Mouse (Mus musculus): ENCODE measurements around the gene Adgre5. TPM values are rescaled to one million over a fixed set of nuclear protein-coding genes. Genes with fewer than 3 reads are reported as not detected.

The Adgre5 gene
- total and polyA plus RNA-seq, 2 experiments from 2014 or later, result 35.8 to 46.4 TPM

GRCm38 (mm10) chr8:83681099-83681498 is 60.0 kb downstream of the Adgre5 start:
- TF ChIP-seq EP300 (IDR thresholded peaks at IDR 0.05; ENCODE audit: low read depth) (no peak), CTCF (IDR thresholded peaks at IDR 0.05; ENCODE audit: low read depth) (no peak)
- Histone ChIP-seq H3K36me3 (replicated peaks; ENCODE audit: control insufficient read depth, insufficient read depth, low read length) (peaks cover 82% of the 10 kb centered on the region), H3K27me3 (ENCODE audit: control insufficient read depth, insufficient read depth, low read length) (no peaks in the 10 kb centered on the region), H3K4me2 (ENCODE audit: low read depth, low read length) (no peak overlapping the region), H3K9me3 (replicated peaks; ENCODE audit: control insufficient read depth, low read length) (no peaks in the 10 kb centered on the region), H3K4me1 (ENCODE audit: control insufficient read depth, insufficient read depth) (no peaks in the 10 kb centered on the region; the same call in 1 of the 2 replicates), H3K9ac (replicated peaks; ENCODE audit: low read depth, low read length) (no peak overlapping the region), H3K4me3 (ENCODE audit: low read depth, low read length) (no peak overlapping the region), H3K27ac (ENCODE audit: low read depth) (no peak overlapping the region; the same call in 1 of the 2 replicates)
- DNase-seq (ENCODE audit: low spot score) (no peak), ATAC-seq (ENCODE audit: insufficient read depth, low read depth) (peak; percentile 39; the same call in 1 of the 2 replicates)
- 30% methylated on average over 6 of the region's 6 CpGs for WGBS

- Histone ChIP-seq H3K9me3 (replicated peaks; ENCODE audit: control insufficient read depth, low read length) (no peaks in the 10 kb centered on the region), H3K27me3 (ENCODE audit: control insufficient read depth, insufficient read depth, low read length) (no peaks in the 10 kb centered on the region), H3K4me1 (ENCODE audit: control insufficient read depth, insufficient read depth) (no peaks in the 10 kb centered on the region; the same call in 1 of the 2 replicates), H3K9ac (replicated peaks; ENCODE audit: low read depth, low read length) (no peak overlapping the region), H3K4me2 (ENCODE audit: low read depth, low read length) (no peak overlapping the region), H3K4me3 (ENCODE audit: low read depth, low read length) (no peak overlapping the region), H3K36me3 (replicated peaks; ENCODE audit: control insufficient read depth, insufficient read depth, low read length) (peaks cover 81% of the 10 kb centered on the region), H3K27ac (ENCODE audit: low read depth) (no peak overlapping the region; the same call in 1 of the 2 replicates)
- DNase-seq (ENCODE audit: low spot score) (no peak), ATAC-seq (ENCODE audit: insufficient read depth, low read depth) (no peak)
- no peak for TF ChIP-seq CTCF (IDR thresholded peaks at IDR 0.05; ENCODE audit: low read depth)
- no peak for TF ChIP-seq EP300 (IDR thresholded peaks at IDR 0.05; ENCODE audit: low read depth)
- WGBS, result 59% methylated on average over 5 of the region's 5 CpGs
Measured at GRCm38 (mm10) chr8:83680603-83681002, 60.5 kb downstream of the Adgre5 start.

GRCm38 (mm10) chr8:83679866-83680265 is 61.3 kb downstream of the Adgre5 start:
- H3K9me3 ChIP-seq (replicated peaks; ENCODE audit: control insufficient read depth, low read length), result no peaks in the 10 kb centered on the region
- no peak overlapping the region for H3K27ac ChIP-seq (ENCODE audit: low read depth)
- 91% methylated on average over 12 of the region's 12 CpGs for WGBS
- H3K36me3 ChIP-seq (replicated peaks; ENCODE audit: control insufficient read depth, insufficient read depth, low read length), result peaks cover 81% of the 10 kb centered on the region
- no peaks in the 10 kb centered on the region for H3K27me3 ChIP-seq (ENCODE audit: control insufficient read depth, insufficient read depth, low read length)
- ATAC-seq (ENCODE audit: insufficient read depth, low read depth) (no peak), DNase-seq (ENCODE audit: low spot score) (no peak)
- H3K9ac ChIP-seq (replicated peaks; ENCODE audit: low read depth, low read length), result no peak overlapping the region
- no peak overlapping the region for H3K4me3 ChIP-seq (ENCODE audit: low read depth, low read length)
- TF ChIP-seq EP300 (IDR thresholded peaks at IDR 0.05; ENCODE audit: low read depth) (no peak), CTCF (IDR thresholded peaks at IDR 0.05; ENCODE audit: low read depth) (no peak)
- no peak overlapping the region for H3K4me2 ChIP-seq (ENCODE audit: low read depth, low read length)
- no peaks in the 10 kb centered on the region; the same call in 1 of the 2 replicates for H3K4me1 ChIP-seq (ENCODE audit: control insufficient read depth, insufficient read depth)

GRCm38 (mm10) chr8:83674497-83674896 is 66.6 kb downstream of the Adgre5 start:
- Histone ChIP-seq H3K27me3 (ENCODE audit: control insufficient read depth, insufficient read depth, low read length) (no peaks in the 10 kb centered on the region), H3K27ac (ENCODE audit: low read depth) (no peak overlapping the region), H3K4me1 (ENCODE audit: control insufficient read depth, insufficient read depth) (no peaks in the 10 kb centered on the region), H3K9ac (replicated peaks; ENCODE audit: low read depth, low read length) (no peak overlapping the region), H3K4me2 (ENCODE audit: low read depth, low read length) (no peak overlapping the region), H3K4me3 (ENCODE audit: low read depth, low read length) (no peak overlapping the region), H3K9me3 (replicated peaks; ENCODE audit: control insufficient read depth, low read length) (no peaks in the 10 kb centered on the region), H3K36me3 (replicated peaks; ENCODE audit: control insufficient read depth, insufficient read depth, low read length) (peaks cover 87% of the 10 kb centered on the region)
- TF ChIP-seq EP300 (IDR thresholded peaks at IDR 0.05; ENCODE audit: low read depth) (no peak), CTCF (IDR thresholded peaks at IDR 0.05; ENCODE audit: low read depth) (no peak)
- DNase-seq (ENCODE audit: low spot score) (no peak), ATAC-seq (ENCODE audit: insufficient read depth, low read depth) (no peak)
- 88% methylated on average over 5 of the region's 5 CpGs for WGBS

Small RNAs within 50 kb of the gene (microRNA-seq; reads per million reads assigned to microRNA genes)
- gene Mir1668, result 0.54 reads per million

Other genes with a start within 250 kb of the Adgre5 start
- gene Olfr370, start 205.5 kb downstream of the Adgre5 start, total RNA-seq (2014; rRNA removed; ENCODE audit: low replicate concordance), result not detected in 2 replicates
- not detected in 2 replicates for gene Olfr370, start 205.5 kb downstream of the Adgre5 start, polyA plus RNA-seq (2015; fragmentation: Nextera tagmentation; extraction: Ambion mirVana)
- 431 and 682 TPM in 2 replicates for gene Ndufb7, start 174.7 kb downstream of the Adgre5 start, total RNA-seq (2014; rRNA removed; ENCODE audit: low replicate concordance)
- gene Ndufb7, start 174.7 kb downstream of the Adgre5 start, polyA plus RNA-seq (2015; fragmentation: Nextera tagmentation; extraction: Ambion mirVana), result 1,145 and 1,161 TPM in 2 replicates
- 253 and 327 TPM in 2 replicates for gene Tecr, start 133.4 kb downstream of the Adgre5 start, total RNA-seq (2014; rRNA removed; ENCODE audit: low replicate concordance)
- gene Tecr, start 133.4 kb downstream of the Adgre5 start, polyA plus RNA-seq (2015; fragmentation: Nextera tagmentation; extraction: Ambion mirVana), result 380 and 391 TPM in 2 replicates
- 17.6 and 21.3 TPM in 2 replicates for gene Dnajb1, start 133.1 kb downstream of the Adgre5 start, total RNA-seq (2014; rRNA removed; ENCODE audit: low replicate concordance)
- gene Dnajb1, start 133.1 kb downstream of the Adgre5 start, polyA plus RNA-seq (2015; fragmentation: Nextera tagmentation; extraction: Ambion mirVana), result 23.3 and 26.7 TPM in 2 replicates
- 82.2 and 82.6 TPM in 2 replicates for gene Gipc1, start 88.6 kb downstream of the Adgre5 start, total RNA-seq (2014; rRNA removed; ENCODE audit: low replicate concordance)
- 101 and 102 TPM in 2 replicates for gene Gipc1, start 88.6 kb downstream of the Adgre5 start, polyA plus RNA-seq (2015; fragmentation: Nextera tagmentation; extraction: Ambion mirVana)
- gene Ptger1, start 74.6 kb downstream of the Adgre5 start, total RNA-seq (2014; rRNA removed; ENCODE audit: low replicate concordance), result 0.15 TPM in 1 of 2 replicates, not detected in the other
- gene Ptger1, start 74.6 kb downstream of the Adgre5 start, polyA plus RNA-seq (2015; fragmentation: Nextera tagmentation; extraction: Ambion mirVana), result 0.20 and 0.32 TPM in 2 replicates
- gene Pkn1, start 42.1 kb downstream of the Adgre5 start, total RNA-seq (2014; rRNA removed; ENCODE audit: low replicate concordance), result 44.2 and 57.4 TPM in 2 replicates
- 13.0 and 14.2 TPM in 2 replicates for gene Pkn1, start 42.1 kb downstream of the Adgre5 start, polyA plus RNA-seq (2015; fragmentation: Nextera tagmentation; extraction: Ambion mirVana)
- 92.5 and 95.7 TPM in 2 replicates for gene Ddx39, start 26.1 kb downstream of the Adgre5 start, total RNA-seq (2014; rRNA removed; ENCODE audit: low replicate concordance)
- gene Ddx39, start 26.1 kb downstream of the Adgre5 start, polyA plus RNA-seq (2015; fragmentation: Nextera tagmentation; extraction: Ambion mirVana), result 75.5 and 79.3 TPM in 2 replicates
- gene Adgrl1, start 158.8 kb upstream of the Adgre5 start, total RNA-seq (2014; rRNA removed; ENCODE audit: low replicate concordance), result 28.7 and 58.4 TPM in 2 replicates
- 3.8 and 4.4 TPM in 2 replicates for gene Adgrl1, start 158.8 kb upstream of the Adgre5 start, polyA plus RNA-seq (2015; fragmentation: Nextera tagmentation; extraction: Ambion mirVana)
- 0.08 and 1.3 TPM in 2 replicates for gene Gm10644, start 213.9 kb upstream of the Adgre5 start, total RNA-seq (2014; rRNA removed; ENCODE audit: low replicate concordance)
- gene Gm10644, start 213.9 kb upstream of the Adgre5 start, polyA plus RNA-seq (2015; fragmentation: Nextera tagmentation; extraction: Ambion mirVana), result 0.41 and 0.42 TPM in 2 replicates
- 109 and 155 TPM in 2 replicates for gene Asf1b, start 214.2 kb upstream of the Adgre5 start, total RNA-seq (2014; rRNA removed; ENCODE audit: low replicate concordance)
- 19.2 and 21.5 TPM in 2 replicates for gene Asf1b, start 214.2 kb upstream of the Adgre5 start, polyA plus RNA-seq (2015; fragmentation: Nextera tagmentation; extraction: Ambion mirVana)
- 246 and 345 TPM in 2 replicates for gene Prkaca, start 231.7 kb upstream of the Adgre5 start, total RNA-seq (2014; rRNA removed; ENCODE audit: low replicate concordance)
- 305 and 312 TPM in 2 replicates for gene Prkaca, start 231.7 kb upstream of the Adgre5 start, polyA plus RNA-seq (2015; fragmentation: Nextera tagmentation; extraction: Ambion mirVana)

Measured in heart, postnatal 0 days (tissue).